Mouse (Mus musculus) midbrain, postnatal 0 days (tissue): ENCODE measurements at regions not wholly inside any gene's neighbourhood (a gene's known extent, or its start where the extent isn't known, plus 50 kb on each side); places are given as distances from the start of the nearest gene placed in this dataset.
A peak's percentile ranks its signal among the peaks of the same experiment; 100 is the strongest.

ENCODE experiments used
- ATAC-seq: fragments of 200-750 bp; cut with Nextera tagmentation; 2 replicates; pipeline ENCODE4 v1.8.0; 2017; ENCODE audit warnings: moderate number of reproducible peaks, mild to moderate bottlenecking, moderate TSS enrichment, moderate library complexity; ENCODE audit not compliant: low FRiP score
- DNase-seq: peaks from one replicate; pipeline ENCODE4 v3.0.0-alpha.2; 2015; ENCODE audit warnings: low spot score
- H3K27ac ChIP-seq: fragments of 300-500 bp; sonication (generic); 2 replicates; pipeline ENCODE4 v1.5.1; 2014; ENCODE audit warnings: low read depth, mild to moderate bottlenecking, low read length, mixed read lengths
- H3K27me3 ChIP-seq: fragments of 300-500 bp; sonication (generic); 2 replicates; pipeline ENCODE4 v1.6.1; 2014; ENCODE audit warnings: low read length, control low read depth, mixed read lengths; ENCODE audit not compliant: insufficient read depth
- H3K36me3 ChIP-seq: fragments of 300-500 bp; sonication (generic); 2 replicates; pipeline ENCODE4 v1.6.1; 2014; ENCODE audit warnings: low read length, control low read depth, mixed read lengths; ENCODE audit not compliant: insufficient read depth
- H3K4me1 ChIP-seq: fragments of 300-500 bp; sonication (generic); 2 replicates; pipeline ENCODE4 v1.6.1; 2014; ENCODE audit warnings: mild to moderate bottlenecking, control low read depth, antibody characterized with exemption, low read length, mixed read lengths; ENCODE audit not compliant: insufficient read depth
- H3K4me2 ChIP-seq: fragments of 300-500 bp; sonication (generic); 2 replicates; pipeline ENCODE4 v1.6.1; 2014; ENCODE audit warnings: low read depth, mild to moderate bottlenecking, low read length, mixed read lengths; ENCODE audit not compliant: poor library complexity, severe bottlenecking
- H3K4me3 ChIP-seq: fragments of 300-500 bp; sonication (generic); 2 replicates; pipeline ENCODE4 v1.5.1; 2014; ENCODE audit warnings: low read depth, mild to moderate bottlenecking, low read length, moderate library complexity
- H3K9ac ChIP-seq: fragments of 300-500 bp; sonication (generic); replicated peaks from 2 replicates; pipeline ENCODE4 v1.6.1; 2014; ENCODE audit warnings: mild to moderate bottlenecking, low read length, moderate library complexity, mixed read lengths; ENCODE audit not compliant: poor library complexity, severe bottlenecking
- H3K9me3 ChIP-seq: fragments of 300-500 bp; sonication (generic); 2 replicates; pipeline ENCODE4 v1.6.1; 2016; ENCODE audit warnings: low read length, control low read depth
- CTCF ChIP-seq: IDR thresholded peaks from 2 replicates; pipeline ENCODE4 v1.5.1; 2016; ENCODE audit warnings: antibody characterized with exemption, mild to moderate bottlenecking
- WGBS: fragments of 180-500 bp; shearing (Covaris S2); extraction: QIAGEN DNeasy Blood & Tissue Kit; methylation state at CpG from one replicate; pipeline ENCODE4 v1.1.7; 2014; 5-methylcytosine and 5-hydroxymethylcytosine counted together

DNA sequence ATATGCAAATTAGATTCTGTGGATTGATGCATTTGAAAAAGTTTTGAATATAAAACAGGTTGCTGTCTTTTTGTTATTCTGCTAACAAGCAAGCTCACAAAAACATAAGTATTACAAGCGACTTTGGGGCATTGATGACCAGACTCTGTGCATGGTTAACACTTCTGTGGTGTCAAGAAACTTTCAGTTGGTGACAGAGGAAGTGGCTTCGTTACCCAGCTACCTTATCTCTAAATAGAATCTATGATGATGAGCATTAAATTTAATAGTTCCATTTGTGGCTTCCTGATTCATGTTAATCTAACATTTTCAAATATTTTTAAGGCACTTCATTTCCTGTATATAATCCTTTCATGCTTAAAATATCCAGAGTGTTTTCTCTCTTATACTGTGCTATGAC, 100.8 kb downstream of the Tm2d1 start:
- Histone ChIP-seq H3K4me1 (no peaks in the 10 kb centered on the region), H3K27me3 (no peaks in the 10 kb centered on the region), H3K27ac (no peak overlapping the region), H3K4me3 (no peak overlapping the region), H3K4me2 (no peak overlapping the region), H3K9ac (no peak overlapping the region), H3K9me3 (no peaks in the 10 kb centered on the region), H3K36me3 (no peaks in the 10 kb centered on the region)
- DNase-seq (no peak), ATAC-seq (no peak)
- no peak for TF ChIP-seq CTCF
- 46% methylated on average over 2 of the region's 2 CpGs for WGBS

DNA sequence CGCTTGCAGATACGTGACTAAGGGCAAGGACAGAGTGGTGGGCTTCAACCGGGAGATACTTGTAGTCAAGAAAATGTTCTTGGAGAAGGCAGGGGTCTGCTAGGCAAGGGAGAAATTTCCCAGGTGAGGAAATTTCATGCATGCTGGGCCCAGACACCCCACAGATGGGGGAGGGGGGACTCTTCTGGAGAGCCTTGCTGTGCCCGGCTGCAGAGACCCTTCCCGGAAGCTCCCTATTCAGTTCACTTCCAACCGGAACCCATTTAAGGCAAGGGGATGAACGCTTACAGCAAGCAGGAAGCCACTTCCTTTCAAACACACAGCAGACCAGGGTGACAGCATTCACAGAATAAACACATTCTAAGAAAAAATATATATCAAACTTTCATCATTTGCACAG, 124.8 kb downstream of the Tm2d1 start:
- WGBS = 85% methylated on average over 7 of the region's 7 CpGs
- no peak overlapping the region for H3K4me3 ChIP-seq
- no peak for ATAC-seq
- H3K9me3 ChIP-seq = no peaks in the 10 kb centered on the region
- H3K4me2 ChIP-seq = no peak overlapping the region
- H3K27ac ChIP-seq = no peak overlapping the region
- no peak for DNase-seq
- no peaks in the 10 kb centered on the region for H3K36me3 ChIP-seq
- H3K9ac ChIP-seq = no peak overlapping the region
- no peaks in the 10 kb centered on the region for H3K4me1 ChIP-seq
- H3K27me3 ChIP-seq = no peaks in the 10 kb centered on the region
- no peak for TF ChIP-seq CTCF

DNA sequence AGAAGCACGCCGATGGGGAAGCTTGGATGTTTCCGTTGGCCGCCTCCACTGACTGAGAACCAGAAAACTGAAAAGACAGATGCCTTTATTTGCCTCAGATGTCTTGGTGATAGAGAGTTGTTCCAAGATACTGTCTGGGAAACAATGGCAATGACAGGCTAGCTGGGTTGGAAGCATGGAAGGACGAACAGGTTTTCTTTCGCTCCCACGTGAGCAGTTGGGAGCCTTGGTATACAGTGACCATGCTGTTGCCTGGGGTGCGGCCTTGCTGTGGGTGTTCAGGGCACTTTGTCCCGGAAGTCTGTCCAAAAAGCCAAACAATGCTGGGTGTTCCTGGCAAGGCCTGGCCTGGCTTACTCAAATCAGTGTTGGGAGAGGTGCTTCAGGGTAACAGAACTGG, 125.4 kb downstream of the Tm2d1 start:
- WGBS = 50% methylated on average over 9 of the region's 9 CpGs
- peak; percentile 58 for ATAC-seq
- no peak overlapping the region for H3K27ac ChIP-seq
- H3K9me3 ChIP-seq = no peaks in the 10 kb centered on the region
- no peak overlapping the region for H3K9ac ChIP-seq
- H3K4me1 ChIP-seq = no peaks in the 10 kb centered on the region
- TF ChIP-seq CTCF = no peak
- no peaks in the 10 kb centered on the region for H3K36me3 ChIP-seq
- no peaks in the 10 kb centered on the region for H3K27me3 ChIP-seq
- no peak overlapping the region for H3K4me3 ChIP-seq
- no peak for DNase-seq
- H3K4me2 ChIP-seq = no peak overlapping the region

GRCm38 (mm10) chr4:98254856-98255853, 128.0 kb downstream of the Tm2d1 start:
- Histone ChIP-seq H3K9ac (no peak overlapping the region), H3K4me3 (no peak overlapping the region), H3K27me3 (no peaks in the 10 kb centered on the region), H3K27ac (no peak overlapping the region), H3K36me3 (no peaks in the 10 kb centered on the region), H3K4me1 (no peaks in the 10 kb centered on the region), H3K9me3 (no peaks in the 10 kb centered on the region), H3K4me2 (no peak overlapping the region)
- WGBS = 58% methylated on average over 18 of the region's 18 CpGs
- DNase-seq (peak; percentile 55), ATAC-seq (no peak)
- TF ChIP-seq CTCF = peak; percentile 44

- no peaks in the 10 kb centered on the region for H3K36me3 ChIP-seq
- peak; percentile 76 for ATAC-seq
- 0 out of 2 replicates have a peak, but pooled peaks cover 2% of the 10 kb centered on the region for H3K4me1 ChIP-seq
- peak; percentile 62 for DNase-seq
- peak overlapping the region; percentile 51; the same call in 1 of the 2 replicates for H3K9ac ChIP-seq
- H3K27ac ChIP-seq = peak overlapping the region; percentile 32; the same call in 1 of the 2 replicates
- H3K9me3 ChIP-seq = no peaks in the 10 kb centered on the region
- 2% methylated on average over 15 of the region's 16 CpGs for WGBS
- peak overlapping the region; percentile 57 for H3K4me2 ChIP-seq
- H3K27me3 ChIP-seq = no peaks in the 10 kb centered on the region
- H3K4me3 ChIP-seq = peak overlapping the region; percentile 33
- no peak for TF ChIP-seq CTCF
Measured at GRCm38 (mm10) chr4:98243941-98244929, 138.9 kb downstream of the Tm2d1 start.
